Mouse (Mus musculus) right cerebral cortex, postnatal 25 days (tissue): ENCODE data around the gene Tcp11l2.

Source experiments
- DNase-seq: peaks from one replicate; pipeline ENCODE4 v3.0.0; 2022

Gene Tcp11l2

GRCm38 (mm10) chr10:84576395-84577070 lies at the start of gene Tcp11l2:
TSS of gene Tcp11l2 (plus strand) at chr10:84576626.
- peak; percentile 93 for DNase-seq

GRCm38 (mm10) chr10:84527070-84527469 lies 49.4 kb upstream of the Tcp11l2 start:
- no peak for DNase-seq

DNA sequence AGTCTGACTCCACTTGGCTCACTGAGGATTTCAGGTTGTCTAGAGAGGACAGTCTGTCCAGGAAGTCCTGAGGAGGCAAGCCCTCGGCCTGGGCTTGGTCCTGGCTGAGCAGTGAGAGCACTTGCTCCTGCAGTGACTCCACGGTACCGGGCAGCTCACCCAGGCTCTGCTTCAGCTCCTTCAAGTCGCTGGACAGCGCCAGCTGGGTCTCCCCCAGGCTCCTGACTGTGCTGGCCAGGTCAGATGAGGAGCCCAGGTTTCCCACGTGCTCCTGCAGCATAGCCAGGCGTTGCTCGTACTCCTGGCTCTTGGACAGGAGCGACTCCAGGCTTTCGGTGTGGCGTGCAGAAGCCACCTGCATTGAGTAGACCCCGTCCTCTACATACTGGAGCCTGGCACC lies 48.8 kb upstream of the Tcp11l2 start:
- no peak for DNase-seq

GRCm38 (mm10) chr10:84530388-84530787 lies 46.0 kb upstream of the Tcp11l2 start:
- DNase-seq, result no peak

DNA sequence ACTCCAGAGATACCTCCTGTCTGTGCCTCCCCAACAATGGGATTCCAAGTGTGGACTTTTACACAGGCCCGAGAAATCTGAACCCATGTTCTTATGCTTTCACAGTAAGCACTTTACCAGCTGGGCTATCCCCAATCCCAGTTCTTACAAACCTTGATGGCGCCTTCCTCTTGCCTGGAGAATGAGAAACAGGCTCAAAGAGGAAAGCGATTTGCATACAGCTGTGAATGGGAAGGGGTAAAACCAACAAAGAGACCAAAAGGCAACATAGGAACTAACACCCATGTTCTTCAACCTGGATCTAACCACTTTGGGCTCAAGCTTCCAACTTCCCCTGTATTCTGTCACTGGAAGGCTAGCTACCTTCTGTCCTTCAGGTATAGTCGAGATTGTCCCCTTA lies 44.9 kb upstream of the Tcp11l2 start:
- DNase-seq, result no peak

DNA sequence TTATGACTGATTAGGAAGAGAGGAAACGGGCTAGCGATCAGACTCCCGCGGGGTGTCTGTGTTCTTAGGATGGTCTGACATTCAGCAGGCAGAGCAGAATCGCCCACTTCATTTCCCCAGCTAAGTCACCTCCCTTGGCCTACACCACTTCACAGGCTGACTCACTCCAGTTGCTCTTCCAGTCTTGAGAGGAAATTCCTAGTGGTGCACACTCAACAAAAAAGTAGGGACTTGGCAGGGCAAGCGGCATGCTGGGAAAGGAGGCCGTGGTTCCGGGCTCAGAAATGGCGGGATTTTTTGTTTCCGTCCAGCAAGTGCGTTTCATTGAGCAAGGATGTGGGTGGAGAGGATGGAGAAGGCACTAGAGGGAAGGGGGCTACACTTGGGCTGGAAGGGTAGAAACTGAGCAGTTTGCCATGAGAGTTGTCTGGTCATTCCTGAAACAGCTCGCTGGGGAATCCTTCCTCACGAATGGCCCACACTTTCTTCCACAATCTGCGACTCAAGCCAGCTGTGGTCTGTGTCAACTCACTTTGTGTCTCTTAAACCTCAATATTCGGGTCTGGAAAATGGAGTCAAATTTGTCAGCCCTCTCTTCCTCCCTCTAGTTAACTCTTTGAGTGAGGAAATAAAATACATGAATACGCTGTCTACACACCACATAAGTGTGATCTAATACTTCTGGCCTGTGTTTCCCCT lies 44.1 kb upstream of the Tcp11l2 start:
- no peak for DNase-seq

- peak; percentile 60 for DNase-seq
These were observed 43.2 kb upstream of the Tcp11l2 start for GRCm38 (mm10) chr10:84532911-84533882.

- peak; percentile 70 for DNase-seq
These were observed 42.3 kb upstream of the Tcp11l2 start, which contains the start of gene Ckap4 for GRCm38 (mm10) chr10:84533912-84534671. TSS of gene Ckap4 (minus strand) at chr10:84534062.

- DNase-seq, result no peak
These were observed 41.0 kb upstream of the Tcp11l2 start for GRCm38 (mm10) chr10:84535458-84535857.

GRCm38 (mm10) chr10:84535859-84536258 lies 40.6 kb upstream of the Tcp11l2 start:
- no peak for DNase-seq

GRCm38 (mm10) chr10:84539651-84540050 lies 36.8 kb upstream of the Tcp11l2 start:
- DNase-seq, result no peak

- DNase-seq, result no peak
These were observed 33.4 kb upstream of the Tcp11l2 start for GRCm38 (mm10) chr10:84542802-84543658.

DNA sequence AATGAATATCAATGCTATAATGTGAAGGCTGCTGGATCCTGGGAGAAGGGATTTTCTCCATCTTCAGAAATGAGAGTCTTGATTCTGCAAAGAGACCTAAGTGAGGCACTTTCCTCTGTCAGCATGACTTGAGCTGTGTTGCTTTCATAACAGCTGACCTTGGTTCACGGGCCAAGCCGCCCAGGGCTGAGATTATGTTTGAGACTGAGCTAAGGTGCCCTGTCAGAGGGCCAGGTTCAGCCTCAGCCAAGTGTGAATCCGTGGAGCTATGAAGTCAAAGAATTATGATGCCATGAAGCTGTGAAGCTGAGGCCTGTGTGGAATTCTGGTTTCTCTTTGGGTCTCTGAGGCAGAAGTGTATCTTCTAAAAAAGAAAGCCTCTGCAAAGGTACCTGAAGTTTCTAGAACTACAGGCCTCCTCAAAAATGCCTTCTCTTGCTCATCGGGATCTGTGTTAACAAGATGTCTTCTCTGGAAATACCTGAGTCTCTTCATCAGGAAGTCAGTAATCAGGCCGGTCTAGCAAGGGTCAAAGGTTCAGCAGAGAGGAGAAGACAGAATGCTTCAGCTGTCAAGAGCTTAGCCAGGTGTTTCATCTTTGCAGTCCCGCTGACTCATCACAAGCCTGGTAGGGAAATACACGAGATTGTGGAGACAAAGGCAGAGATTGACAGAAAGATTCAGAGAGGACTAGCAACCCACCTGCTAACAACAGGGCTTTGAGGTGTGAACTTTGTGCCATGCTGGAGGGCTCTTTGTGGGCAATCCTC lies 31.4 kb upstream of the Tcp11l2 start:
- no peak for DNase-seq

- DNase-seq, result no peak
These were observed 27.1 kb upstream of the Tcp11l2 start for GRCm38 (mm10) chr10:84549146-84549919.

DNA sequence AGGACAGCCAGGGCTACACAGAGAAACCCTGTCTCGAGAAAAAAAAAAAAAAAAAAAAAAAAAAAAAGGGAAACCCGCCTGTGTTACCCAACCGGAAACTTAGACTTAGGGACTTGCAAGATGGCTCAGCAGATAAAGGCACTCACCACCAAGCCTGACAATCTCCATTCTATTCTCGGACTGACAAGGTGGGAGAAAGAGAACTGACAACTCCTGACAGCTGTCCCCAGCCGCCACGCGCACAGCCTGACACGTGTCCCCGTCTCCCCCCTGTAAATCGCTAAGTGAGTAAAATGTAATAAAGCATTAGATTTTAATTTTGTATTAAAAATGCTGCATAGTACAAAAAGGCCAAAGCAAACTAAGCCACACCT lies 26.5 kb upstream of the Tcp11l2 start:
- DNase-seq, result no peak

GRCm38 (mm10) chr10:84551846-84552245 lies 24.6 kb upstream of the Tcp11l2 start:
- no peak for DNase-seq

- DNase-seq, result no peak
These were observed 23.9 kb upstream of the Tcp11l2 start for GRCm38 (mm10) chr10:84552477-84552876.

- no peak for DNase-seq
These were observed 22.0 kb upstream of the Tcp11l2 start for GRCm38 (mm10) chr10:84554291-84555009.

GRCm38 (mm10) chr10:84556120-84556519 lies 20.3 kb upstream of the Tcp11l2 start:
- DNase-seq, result no peak
